Mouse (Mus musculus) bone marrow macrophage, adult 2 months (primary cell): ENCODE results near the gene Iqsec1.

Source experiments
- CTCF ChIP-seq: IDR thresholded peaks from 2 replicates; pipeline ENCODE4 v1.5.1; 2012; ENCODE audit warnings: low read depth, mild to moderate bottlenecking, low read length, moderate library complexity
- POLR2A ChIP-seq: IDR thresholded peaks from 2 replicates; pipeline ENCODE4 v1.6.1; 2012; ENCODE audit warnings: mild to moderate bottlenecking, low read depth, low read length, borderline replicate concordance

DNA sequence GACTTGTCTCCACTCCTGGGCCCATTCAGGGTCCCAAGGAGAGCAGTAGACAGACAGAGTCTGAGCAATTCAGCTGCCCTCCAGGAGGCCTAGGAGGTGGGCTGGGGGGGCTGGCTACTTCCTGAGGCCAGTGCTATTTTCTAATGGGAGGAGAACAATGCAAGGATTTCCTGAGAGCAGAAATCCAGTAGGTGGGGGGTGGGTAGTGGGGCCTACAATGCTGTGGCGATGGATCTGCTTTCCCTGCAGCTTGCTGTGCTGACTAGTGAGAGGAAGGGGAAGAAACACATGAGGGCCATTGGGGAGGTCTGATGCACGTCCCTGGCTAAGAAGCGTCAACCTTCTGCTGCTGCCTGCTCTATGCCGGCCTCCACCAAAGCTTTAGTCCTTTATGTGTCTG is 309.7 kb downstream of the Iqsec1 start:
- TF ChIP-seq POLR2A, result no peak
- TF ChIP-seq CTCF, result no peak
